Mouse (Mus musculus) urinary bladder, postnatal 4 days (tissue): ENCODE data around the gene Olfr623.

Experiments used
- DNase-seq, 2 experiments: peaks; one replicate each; pipeline ENCODE4 v3.0.0; 2021 to 2022; ENCODE audit warnings: low spot score in 2 of 2

Gene Olfr623

GRCm38 (mm10) chr7:103663598-103663997 lies at the start of gene Olfr623:
Olfr623 (minus strand) TSS chr7:103663698.
- DNase-seq: no peak

- DNase-seq: no peak
Observed at GRCm38 (mm10) chr7:103712024-103712423, 48.5 kb upstream of the Olfr623 start.

- no peak for DNase-seq
Observed at GRCm38 (mm10) chr7:103699469-103699868, 36.0 kb upstream of the Olfr623 start.

- DNase-seq: no peak
Observed at GRCm38 (mm10) chr7:103682420-103682819, 18.9 kb upstream of the Olfr623 start, which contains the start of gene Olfr625-ps1. Olfr625-ps1 (plus strand) TSS chr7:103682720.

DNA sequence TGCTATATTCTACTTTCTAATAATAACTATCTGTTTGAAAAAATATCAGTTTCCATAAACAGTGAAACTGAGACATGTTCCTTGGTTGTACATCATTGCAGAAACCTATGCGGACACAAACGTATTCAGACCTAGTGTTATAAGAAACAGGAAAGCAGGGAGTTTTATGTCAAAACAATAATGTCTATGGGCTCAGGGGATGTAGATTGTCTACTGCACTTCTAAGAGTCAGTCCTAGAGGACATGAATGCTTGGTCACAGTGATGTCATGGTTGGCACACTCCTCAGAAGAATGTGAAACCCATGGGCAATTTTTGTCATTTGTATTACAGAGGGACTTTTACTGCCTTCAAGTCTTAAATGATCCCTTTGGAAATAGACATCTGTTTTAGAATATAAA lies 7.6 kb upstream of the Olfr623 start, which contains the start of gene Olfr624:
Olfr624 (minus strand) TSS at position 101 of the 400 bp plus-strand sequence.
- DNase-seq: no peak

- no peak for DNase-seq
Observed at GRCm38 (mm10) chr7:103644070-103644469, 19.4 kb downstream of the Olfr623 start.

DNA sequence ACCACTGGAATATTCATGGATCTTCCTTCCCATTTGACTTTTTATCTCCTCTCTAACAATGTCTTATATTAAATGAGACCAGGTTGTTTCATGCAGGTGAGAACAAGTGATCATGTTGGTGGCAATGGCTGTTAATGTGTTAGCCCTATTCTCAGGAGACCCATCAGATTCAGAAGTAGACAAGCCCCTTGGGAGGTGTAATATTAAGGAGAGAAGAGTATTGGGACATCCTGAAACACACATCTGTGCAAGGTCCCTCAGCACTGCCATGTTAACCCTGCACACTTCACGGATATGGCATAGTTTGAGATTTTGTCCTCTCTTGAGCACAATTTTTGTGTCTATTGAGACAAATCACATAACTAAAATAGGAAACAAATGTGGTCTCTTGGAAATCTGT lies 20.9 kb downstream of the Olfr623 start, which contains the start of gene Olfr622:
Olfr622 (minus strand) TSS at position 101 of the 400 bp plus-strand sequence.
- DNase-seq: no peak

GRCm38 (mm10) chr7:103636795-103637194 lies 26.7 kb downstream of the Olfr623 start:
- DNase-seq: no peak

DNA sequence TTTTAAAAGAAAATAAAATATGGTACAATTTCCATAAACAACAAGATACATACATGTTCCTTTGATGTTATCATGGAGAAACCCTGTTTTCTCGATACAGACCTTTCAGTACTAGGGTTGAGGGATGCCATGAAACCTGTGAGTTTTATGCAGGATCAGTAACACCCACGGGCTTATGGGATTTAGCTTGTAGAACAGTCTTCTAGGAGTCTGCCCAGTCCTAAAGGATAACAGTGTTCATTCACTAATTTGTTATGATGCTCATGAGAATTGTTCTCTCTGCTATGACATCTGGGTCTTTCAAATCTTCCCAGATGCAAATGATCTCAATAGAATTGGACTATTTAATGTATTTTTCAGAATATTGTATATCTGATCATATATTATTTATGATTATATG lies 51.1 kb downstream of the Olfr623 start, which contains the start of gene Olfr620:
Olfr620 (minus strand) TSS at position 101 of the 400 bp plus-strand sequence.
- no peak for DNase-seq
